Mouse (Mus musculus): Measurements from ENCODE around the gene Tmed5. TPM values are rescaled to one million over a fixed set of nuclear protein-coding genes. Genes with fewer than 3 reads are reported as not detected.

The Tmed5 gene
- 4.2 and 5.1 TPM in 2 replicates for polyA plus RNA-seq (2011; ENCODE audit: insufficient read depth, insufficient read length, low replicate concordance, missing spikeins)

- Histone ChIP-seq H3K27ac (ENCODE audit: control insufficient read depth, insufficient read depth, low read depth, low read length, poor library complexity) (peak within 1 kb of the TSS; percentile 86), H3K4me1 (ENCODE audit: control insufficient read depth, insufficient read depth, low read length) (no peaks in the 10 kb centered on the region), H3K4me3 (replicated peaks; ENCODE audit: control insufficient read depth, low read depth, low read length) (peak within 1 kb of the TSS; percentile 99)
- peak; percentile 67; the same call in 1 of the 2 replicates for TF ChIP-seq POLR2A (IDR thresholded peaks at IDR 0.05; ENCODE audit: borderline replicate concordance, control insufficient read depth, low read depth, low read length)
- peak; percentile 12; the same call in 1 of the 2 replicates for TF ChIP-seq CTCF (IDR thresholded peaks at IDR 0.05; ENCODE audit: control insufficient read depth, insufficient read depth, low read length)
- WGBS: under 1% methylated on average over 65 of the region's 65 CpGs
These were observed at the start of gene Tmed5, which contains the start of gene Ccdc18 for GRCm38 (mm10) chr5:108132441-108133243. Gene Tmed5, minus strand, starts transcription at chr5:108132620. Gene Ccdc18, plus strand, starts transcription at chr5:108132875.

- 83% methylated on average over 1 of the region's 1 CpGs for WGBS
- Histone ChIP-seq H3K4me1 (ENCODE audit: control insufficient read depth, insufficient read depth, low read length) (no peaks in the 10 kb centered on the region), H3K4me3 (replicated peaks; ENCODE audit: control insufficient read depth, low read depth, low read length) (no peak overlapping the region), H3K27ac (ENCODE audit: control insufficient read depth, insufficient read depth, low read depth, low read length, poor library complexity) (no peak overlapping the region)
- 0 out of 2 replicates have a peak, but pooled peaks have one; percentile 25 for TF ChIP-seq CTCF (IDR thresholded peaks at IDR 0.05; ENCODE audit: control insufficient read depth, insufficient read depth, low read length)
- no peak for TF ChIP-seq POLR2A (IDR thresholded peaks at IDR 0.05; ENCODE audit: borderline replicate concordance, control insufficient read depth, low read depth, low read length)
These were observed 31.3 kb upstream of the Tmed5 start for GRCm38 (mm10) chr5:108163695-108164094.

- Histone ChIP-seq H3K4me1 (ENCODE audit: control insufficient read depth, insufficient read depth, low read length) (no peaks in the 10 kb centered on the region), H3K4me3 (replicated peaks; ENCODE audit: control insufficient read depth, low read depth, low read length) (no peak overlapping the region), H3K27ac (ENCODE audit: control insufficient read depth, insufficient read depth, low read depth, low read length, poor library complexity) (no peak overlapping the region)
- TF ChIP-seq POLR2A (IDR thresholded peaks at IDR 0.05; ENCODE audit: borderline replicate concordance, control insufficient read depth, low read depth, low read length) (no peak), CTCF (IDR thresholded peaks at IDR 0.05; ENCODE audit: control insufficient read depth, insufficient read depth, low read length) (no peak)
- 88% methylated on average over 2 of the region's 2 CpGs for WGBS
These were observed 28.4 kb upstream of the Tmed5 start for GRCm38 (mm10) chr5:108160796-108161195.

- Histone ChIP-seq H3K27ac (ENCODE audit: control insufficient read depth, insufficient read depth, low read depth, low read length, poor library complexity) (no peak overlapping the region), H3K4me3 (replicated peaks; ENCODE audit: control insufficient read depth, low read depth, low read length) (no peak overlapping the region), H3K4me1 (ENCODE audit: control insufficient read depth, insufficient read depth, low read length) (no peaks in the 10 kb centered on the region)
- WGBS: 79% methylated on average over 1 of the region's 1 CpGs
- TF ChIP-seq POLR2A (IDR thresholded peaks at IDR 0.05; ENCODE audit: borderline replicate concordance, control insufficient read depth, low read depth, low read length) (no peak), CTCF (IDR thresholded peaks at IDR 0.05; ENCODE audit: control insufficient read depth, insufficient read depth, low read length) (no peak)
These were observed 20.2 kb upstream of the Tmed5 start for GRCm38 (mm10) chr5:108152592-108152991.

GRCm38 (mm10) chr5:108131849-108132440 is 475 bp downstream of the Tmed5 start:
- Histone ChIP-seq H3K4me1 (ENCODE audit: control insufficient read depth, insufficient read depth, low read length) (no peaks in the 10 kb centered on the region), H3K4me3 (replicated peaks; ENCODE audit: control insufficient read depth, low read depth, low read length) (peak overlapping the region; percentile 88), H3K27ac (ENCODE audit: control insufficient read depth, insufficient read depth, low read depth, low read length, poor library complexity) (peak overlapping the region; percentile 86)
- TF ChIP-seq CTCF (IDR thresholded peaks at IDR 0.05; ENCODE audit: control insufficient read depth, insufficient read depth, low read length) (no peak), POLR2A (IDR thresholded peaks at IDR 0.05; ENCODE audit: borderline replicate concordance, control insufficient read depth, low read depth, low read length) (0 out of 2 replicates have a peak, but pooled peaks have one; percentile 12)
- WGBS: under 1% methylated on average over 32 of the region's 32 CpGs

GRCm38 (mm10) chr5:108120221-108120900 is 12.1 kb downstream of the Tmed5 start:
- WGBS: 87% methylated on average over 9 of the region's 9 CpGs
- H3K4me1 ChIP-seq (ENCODE audit: control insufficient read depth, insufficient read depth, low read length): no peaks in the 10 kb centered on the region
- TF ChIP-seq CTCF (IDR thresholded peaks at IDR 0.05; ENCODE audit: control insufficient read depth, insufficient read depth, low read length) (no peak), POLR2A (IDR thresholded peaks at IDR 0.05; ENCODE audit: borderline replicate concordance, control insufficient read depth, low read depth, low read length) (no peak)
- no peak overlapping the region for H3K4me3 ChIP-seq (replicated peaks; ENCODE audit: control insufficient read depth, low read depth, low read length)
- H3K27ac ChIP-seq (ENCODE audit: control insufficient read depth, insufficient read depth, low read depth, low read length, poor library complexity): no peak overlapping the region

- Histone ChIP-seq H3K27ac (ENCODE audit: control insufficient read depth, insufficient read depth, low read depth, low read length, poor library complexity) (no peak overlapping the region), H3K4me1 (ENCODE audit: control insufficient read depth, insufficient read depth, low read length) (no peaks in the 10 kb centered on the region), H3K4me3 (replicated peaks; ENCODE audit: control insufficient read depth, low read depth, low read length) (no peak overlapping the region)
- 91% methylated on average over 4 of the region's 4 CpGs for WGBS
- no peak for TF ChIP-seq POLR2A (IDR thresholded peaks at IDR 0.05; ENCODE audit: borderline replicate concordance, control insufficient read depth, low read depth, low read length)
These were observed 14.7 kb downstream of the Tmed5 start for GRCm38 (mm10) chr5:108117693-108118092.

- Histone ChIP-seq H3K4me3 (replicated peaks; ENCODE audit: control insufficient read depth, low read depth, low read length) (no peak overlapping the region), H3K27ac (ENCODE audit: control insufficient read depth, insufficient read depth, low read depth, low read length, poor library complexity) (no peak overlapping the region), H3K4me1 (ENCODE audit: control insufficient read depth, insufficient read depth, low read length) (no peaks in the 10 kb centered on the region)
- TF ChIP-seq POLR2A (IDR thresholded peaks at IDR 0.05; ENCODE audit: borderline replicate concordance, control insufficient read depth, low read depth, low read length): no peak
- TF ChIP-seq CTCF (IDR thresholded peaks at IDR 0.05; ENCODE audit: control insufficient read depth, insufficient read depth, low read length): no peak
- 93% methylated on average over 7 of the region's 7 CpGs for WGBS
These were observed 23.1 kb downstream of the Tmed5 start for GRCm38 (mm10) chr5:108109346-108109745.

Measured in bone marrow, adult 2 months (tissue).